Mouse (Mus musculus) spleen, postnatal 14 days (tissue): ENCODE results near the gene Gigyf2.

Experiments
- DNase-seq, 2 experiments: peaks; one replicate each; pipeline ENCODE4 v3.0.0; 2021 to 2022; ENCODE audit warnings: low spot score in 2 of 2

Gigyf2 gene

GRCm38 (mm10) chr1:87326742-87327163, at the start of gene Gigyf2:
Gigyf2 (plus strand) TSS chr1:87326998.
- DNase-seq = peak; percentile 90 to 94

- no peak for DNase-seq
Observed at GRCm38 (mm10) chr1:87280281-87280680, 46.5 kb upstream of the Gigyf2 start.

- no peak for DNase-seq
Observed at GRCm38 (mm10) chr1:87281599-87282412, 45.0 kb upstream of the Gigyf2 start.

- DNase-seq = no peak
Observed at GRCm38 (mm10) chr1:87282413-87282788, 44.4 kb upstream of the Gigyf2 start.

DNA sequence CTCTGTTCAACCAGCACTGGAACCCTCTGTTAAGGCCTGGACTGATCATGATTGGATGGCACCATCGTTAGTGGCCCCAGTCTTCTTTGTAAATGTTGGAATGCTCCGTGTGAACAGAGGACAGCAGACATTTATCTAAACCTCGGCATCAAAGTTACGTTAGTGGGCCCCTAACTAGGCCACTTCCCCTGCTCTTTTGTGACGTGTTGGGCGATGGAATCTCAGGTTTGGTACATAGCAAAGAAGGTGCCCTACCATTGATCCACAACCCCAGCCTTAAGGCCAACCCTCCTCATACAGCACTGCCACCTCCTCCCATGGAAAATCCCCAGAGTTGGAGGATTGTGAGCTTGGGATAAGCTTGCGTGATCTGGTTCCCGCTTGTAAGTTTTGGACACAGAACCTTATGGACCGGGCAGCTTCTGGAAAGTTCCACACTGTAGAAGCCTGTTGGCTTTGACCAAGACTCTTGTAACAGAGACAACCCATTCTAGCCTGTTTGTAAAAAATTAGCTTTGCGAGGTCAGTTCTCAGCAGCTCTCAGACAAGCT, 43.3 kb upstream of the Gigyf2 start:
- DNase-seq = no peak

GRCm38 (mm10) chr1:87287105-87287504, 39.7 kb upstream of the Gigyf2 start:
- no peak for DNase-seq

DNA sequence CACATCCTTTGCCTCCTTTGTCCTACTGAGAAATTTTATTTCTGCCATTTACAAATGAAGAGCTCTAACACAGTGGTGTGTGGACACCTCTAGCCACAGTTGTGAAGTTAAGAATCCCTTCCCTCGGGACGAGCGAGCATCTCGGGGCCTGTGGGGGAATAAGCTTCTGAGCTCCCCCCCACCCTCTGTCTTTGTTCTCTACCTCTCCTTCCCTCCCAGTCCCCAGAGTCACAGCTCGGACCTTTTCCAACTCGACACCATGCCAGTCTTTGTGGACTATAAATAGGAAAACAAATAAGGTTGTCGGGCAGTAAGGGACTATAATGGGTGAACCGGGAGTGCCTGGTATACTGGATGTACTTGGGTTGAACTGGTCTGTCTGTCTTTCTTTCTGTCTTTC, 35.4 kb upstream of the Gigyf2 start:
- DNase-seq = no peak

DNA sequence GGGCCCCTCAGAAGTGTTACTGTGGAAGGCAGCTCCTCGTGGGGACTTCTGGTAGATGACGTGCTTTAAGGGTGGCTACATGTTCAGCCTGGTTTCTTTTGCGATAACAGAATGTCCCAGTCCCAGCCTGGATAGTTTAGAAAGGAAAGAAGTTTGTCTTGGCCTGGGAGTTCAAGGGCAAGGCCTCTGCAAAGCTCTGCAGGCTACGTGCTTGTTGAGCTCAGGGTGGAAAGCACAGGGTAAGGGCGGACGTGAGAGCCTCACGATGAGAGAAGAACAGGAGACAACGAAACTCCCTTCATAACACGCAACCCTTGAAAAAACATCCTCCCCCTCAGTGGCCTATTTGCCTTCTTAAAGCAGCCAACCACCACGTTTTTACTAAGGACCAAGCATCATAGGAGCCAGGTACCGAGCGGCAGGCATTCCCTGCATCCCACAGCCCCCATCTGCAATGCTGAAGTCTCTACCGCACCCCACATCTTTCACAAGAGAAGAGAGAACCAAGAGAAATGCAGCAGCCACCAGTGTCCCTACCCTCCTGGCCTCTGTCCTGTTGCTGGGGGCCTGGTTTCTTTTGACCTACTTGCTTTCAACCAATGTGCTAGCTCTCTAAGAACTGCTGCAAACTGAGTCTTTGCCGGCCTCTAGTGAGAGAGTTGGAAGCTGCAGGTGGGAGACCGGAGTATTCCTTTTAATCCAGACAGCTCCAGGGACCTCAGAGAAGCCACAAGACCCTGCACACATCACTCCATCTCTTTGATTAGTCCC, 34.2 kb upstream of the Gigyf2 start:
- no peak for DNase-seq

DNA sequence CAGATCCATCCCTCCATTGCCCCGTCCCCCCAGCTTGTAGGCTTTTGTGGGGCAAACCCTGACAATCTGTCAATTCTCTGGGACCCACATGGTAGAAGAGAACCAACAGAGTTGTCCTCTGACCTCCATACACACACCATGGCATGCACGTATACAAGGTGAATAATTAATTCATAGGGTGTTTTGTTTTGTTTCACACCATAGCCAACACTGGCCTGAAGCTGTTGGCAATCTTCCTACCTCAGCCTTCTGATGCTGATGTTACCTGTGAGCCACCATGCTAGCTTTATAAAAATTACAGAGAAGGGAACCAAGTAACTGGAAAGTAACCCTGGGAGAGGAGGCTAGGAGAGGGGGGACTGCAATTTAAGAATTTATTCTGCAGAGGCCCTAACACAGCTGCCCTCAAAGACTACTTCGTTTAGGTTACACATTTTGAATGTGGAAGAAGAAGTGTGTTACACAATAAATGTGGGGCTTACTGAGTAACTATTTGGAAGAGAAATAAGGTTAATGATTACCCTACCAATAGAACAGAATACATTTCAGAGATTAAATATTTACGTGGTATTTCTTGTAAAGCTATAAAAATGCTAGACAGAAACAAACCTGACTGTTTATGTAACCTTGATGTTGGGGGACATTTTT, 32.6 kb upstream of the Gigyf2 start:
- no peak for DNase-seq

- DNase-seq = no peak
Observed at GRCm38 (mm10) chr1:87294951-87295350, 31.8 kb upstream of the Gigyf2 start.

DNA sequence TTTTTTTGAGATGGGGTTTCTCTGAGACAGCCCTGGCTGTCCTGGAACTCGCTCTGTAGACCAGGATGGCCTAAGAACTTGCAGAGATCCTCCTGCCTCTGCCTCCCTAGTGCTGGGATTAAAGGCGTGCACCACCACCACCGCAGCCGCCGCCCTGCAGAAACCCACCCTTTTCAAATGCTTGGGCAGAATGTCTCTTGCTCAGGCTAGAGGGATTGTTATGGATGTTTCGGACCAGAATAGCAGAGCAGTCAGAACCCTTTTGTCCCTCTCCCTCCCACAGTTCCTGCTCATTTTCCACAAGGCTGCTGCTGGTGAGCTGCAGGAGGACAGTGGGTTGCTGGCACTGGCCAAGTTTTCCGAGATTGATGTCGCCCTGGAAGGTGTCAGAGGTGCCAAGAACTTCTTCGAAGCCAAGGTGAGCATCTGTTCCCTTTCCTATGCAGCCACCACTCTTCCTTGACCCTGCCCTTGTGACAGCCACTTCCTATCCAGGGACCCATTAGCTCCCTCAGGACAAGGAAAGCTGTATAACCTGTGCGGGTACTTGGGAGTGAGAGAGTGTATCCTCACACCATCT, 29.4 kb upstream of the Gigyf2 start:
- no peak for DNase-seq

GRCm38 (mm10) chr1:87300360-87301286, 26.2 kb upstream of the Gigyf2 start:
- DNase-seq = no peak

- no peak for DNase-seq
Observed at GRCm38 (mm10) chr1:87301971-87302370, 24.8 kb upstream of the Gigyf2 start.

DNA sequence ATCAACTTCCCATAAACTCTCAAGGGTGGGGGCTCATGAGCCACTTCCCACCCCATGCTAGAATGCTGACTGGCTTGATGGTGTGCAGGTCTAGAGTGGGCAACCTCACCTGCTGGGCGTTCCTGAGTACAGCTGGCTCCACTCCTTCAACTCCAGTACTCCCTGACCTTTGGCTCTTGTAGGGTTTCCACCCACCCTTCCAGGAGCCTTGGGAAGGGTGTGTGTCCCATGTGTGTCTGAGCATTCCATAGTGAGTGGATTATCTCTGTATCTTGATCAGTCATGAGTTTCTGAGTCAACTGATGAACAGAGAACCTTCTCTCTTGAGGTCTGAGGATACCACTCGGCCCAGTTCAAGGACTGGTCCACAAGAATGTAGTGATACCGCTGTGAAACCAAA, 17.8 kb upstream of the Gigyf2 start:
- no peak for DNase-seq

- no peak for DNase-seq
Observed at GRCm38 (mm10) chr1:87309621-87310020, 17.2 kb upstream of the Gigyf2 start.

GRCm38 (mm10) chr1:87312681-87313080, 14.1 kb upstream of the Gigyf2 start:
- no peak for DNase-seq

DNA sequence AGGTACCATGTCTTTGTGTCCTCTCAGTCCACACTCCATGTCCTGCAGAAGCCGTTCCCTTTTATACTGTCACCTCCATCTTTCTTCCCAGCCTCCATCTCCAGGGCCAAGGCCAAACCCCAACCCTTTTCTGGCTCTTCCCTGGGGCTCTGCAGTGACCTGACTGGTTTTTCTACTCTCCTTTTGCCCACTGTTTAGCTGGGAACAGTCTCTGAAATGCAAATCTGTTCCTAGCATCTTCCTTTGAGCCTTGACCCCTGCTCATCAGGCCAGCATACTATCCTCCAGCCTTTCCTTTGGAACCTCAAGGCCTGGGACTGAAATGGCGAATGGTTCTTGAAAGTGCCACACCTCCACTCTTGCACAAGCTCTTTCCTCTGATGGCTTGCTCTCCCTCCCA, 13.7 kb upstream of the Gigyf2 start:
- no peak for DNase-seq

DNA sequence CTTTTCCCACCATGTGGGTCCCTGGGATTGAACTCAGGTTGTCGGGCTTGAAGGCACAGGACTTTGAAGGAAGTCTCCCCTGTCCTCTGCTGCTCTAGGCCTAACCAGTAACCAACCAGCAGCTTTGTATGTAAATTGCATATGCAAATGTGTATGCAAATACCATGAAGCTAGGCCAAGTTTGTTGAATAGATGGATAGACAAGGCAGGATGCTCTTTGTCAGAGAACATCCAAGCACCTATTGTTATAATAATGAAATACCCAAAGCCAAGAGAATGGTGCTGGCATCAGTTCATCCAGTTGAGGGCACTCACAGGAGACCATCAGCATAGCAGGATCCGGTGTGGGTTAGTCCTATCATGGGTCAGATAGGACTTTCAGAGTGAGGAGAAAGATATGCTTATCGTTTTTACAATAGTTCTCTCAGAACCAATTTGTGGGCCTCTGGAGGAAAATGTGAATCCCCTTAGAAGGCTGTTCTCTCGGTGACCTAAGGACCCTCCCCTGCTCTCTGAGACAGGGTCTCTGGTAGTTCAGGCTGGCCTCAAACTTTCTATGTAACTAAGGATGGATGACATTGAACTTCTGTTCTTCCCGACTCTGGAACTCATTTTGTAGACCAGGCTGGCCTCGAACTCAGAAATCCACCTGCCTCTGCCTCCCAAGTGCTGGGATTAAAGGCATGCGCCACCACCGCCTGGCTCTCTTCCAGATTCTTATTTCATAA, 12.8 kb upstream of the Gigyf2 start:
- no peak for DNase-seq

- DNase-seq = no peak
Observed at GRCm38 (mm10) chr1:87315431-87315830, 11.4 kb upstream of the Gigyf2 start.

- DNase-seq = no peak
Observed at GRCm38 (mm10) chr1:87315894-87316293, 10.9 kb upstream of the Gigyf2 start.
